Mouse (Mus musculus) liver, embryonic 13.5 days (tissue): ENCODE measurements around the gene Ccsap. TPM values are rescaled to one million over a fixed set of nuclear protein-coding genes. Genes with fewer than 3 reads are reported as not detected.

Experiments used
- ATAC-seq: fragments of 200-750 bp; cut with Nextera tagmentation; 2 replicates; pipeline ENCODE4 v1.8.0; 2017; ENCODE audit warnings: low read depth, mild to moderate bottlenecking, moderate number of reproducible peaks, moderate library complexity
- DNase-seq: peaks from one replicate; pipeline ENCODE4 v3.0.0; 2022
- H3K27ac ChIP-seq: fragments of 300-500 bp; sonication (generic); 2 replicates; pipeline ENCODE4 v1.5.1; 2015; ENCODE audit warnings: moderate library complexity, mild to moderate bottlenecking, inconsistent platforms
- H3K27me3 ChIP-seq: fragments of 300-500 bp; sonication (generic); 2 replicates; pipeline ENCODE4 v1.6.1; 2015; ENCODE audit warnings: mild to moderate bottlenecking, inconsistent platforms
- H3K36me3 ChIP-seq: fragments of 300-500 bp; sonication (generic); 2 replicates; pipeline ENCODE4 v1.6.1; 2015; ENCODE audit warnings: mild to moderate bottlenecking, inconsistent platforms
- H3K4me1 ChIP-seq: fragments of 300-500 bp; sonication (generic); replicated peaks from 2 replicates; pipeline ENCODE4 v1.6.1; 2015; ENCODE audit warnings: inconsistent platforms
- H3K4me2 ChIP-seq: fragments of 300-500 bp; sonication (generic); 2 replicates; pipeline ENCODE4 v1.6.1; 2015; ENCODE audit warnings: inconsistent platforms, mild to moderate bottlenecking, moderate library complexity
- H3K4me3 ChIP-seq: fragments of 300-500 bp; sonication (generic); replicated peaks from 2 replicates; pipeline ENCODE4 v1.5.1; 2015; ENCODE audit warnings: mild to moderate bottlenecking, inconsistent platforms
- H3K9ac ChIP-seq: fragments of 300-500 bp; sonication (generic); 2 replicates; pipeline ENCODE4 v1.6.1; 2015; ENCODE audit warnings: mild to moderate bottlenecking, inconsistent platforms
- H3K9me3 ChIP-seq: fragments of 300-500 bp; sonication (generic); replicated peaks from 2 replicates; pipeline ENCODE4 v1.6.1; 2016; ENCODE audit warnings: inconsistent platforms
- WGBS: fragments of 180-500 bp; shearing (Covaris S2); methylation state at CpG from one replicate; pipeline ENCODE4 v1.1.7; 2015; ENCODE audit not compliant: insufficient replicate concordance; 5-methylcytosine and 5-hydroxymethylcytosine counted together
- polyA plus RNA-seq: library from polyadenylated mRNA; unstranded; fragments of >200 nt; fragmentation: Nextera tagmentation; extraction: Ambion mirVana; gene quantifications from 2 replicates; pipeline ENCODE4 v1.2.1, GENCODE M21; 2015

Gene Ccsap
- polyA plus RNA-seq, 1 experiment from 2014 or later: 2.3 TPM

DNA sequence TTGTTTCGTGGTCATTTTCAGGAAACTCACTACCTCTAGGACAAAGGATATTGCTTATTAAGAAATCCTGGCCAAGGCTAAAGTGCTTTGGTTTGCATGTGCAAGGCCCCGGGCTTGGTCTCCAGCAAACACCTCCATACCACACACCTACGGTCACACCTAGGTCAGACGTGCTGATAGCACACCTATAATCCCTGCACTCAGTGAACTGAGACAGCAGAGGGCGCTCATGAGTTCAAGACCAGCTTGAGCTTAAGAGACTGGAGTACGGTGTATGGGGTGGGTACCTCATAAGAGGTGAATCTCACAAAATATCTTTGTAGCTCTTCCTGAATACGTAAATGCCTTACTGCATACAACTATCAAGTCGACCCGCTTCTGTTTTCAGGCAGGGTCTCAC is 24.6 kb downstream of the Ccsap start:
- DNase-seq (peak; percentile 47), ATAC-seq (peak; percentile 59; the same call in 1 of the 2 replicates)
- Histone ChIP-seq H3K9ac (no peak overlapping the region), H3K27ac (no peak overlapping the region), H3K4me1 (no peaks in the 10 kb centered on the region), H3K27me3 (no peaks in the 10 kb centered on the region), H3K36me3 (peaks cover 66% of the 10 kb centered on the region), H3K4me2 (no peak overlapping the region), H3K4me3 (no peak overlapping the region), H3K9me3 (no peaks in the 10 kb centered on the region)
- 57% methylated on average over 9 of the region's 9 CpGs for WGBS

DNA sequence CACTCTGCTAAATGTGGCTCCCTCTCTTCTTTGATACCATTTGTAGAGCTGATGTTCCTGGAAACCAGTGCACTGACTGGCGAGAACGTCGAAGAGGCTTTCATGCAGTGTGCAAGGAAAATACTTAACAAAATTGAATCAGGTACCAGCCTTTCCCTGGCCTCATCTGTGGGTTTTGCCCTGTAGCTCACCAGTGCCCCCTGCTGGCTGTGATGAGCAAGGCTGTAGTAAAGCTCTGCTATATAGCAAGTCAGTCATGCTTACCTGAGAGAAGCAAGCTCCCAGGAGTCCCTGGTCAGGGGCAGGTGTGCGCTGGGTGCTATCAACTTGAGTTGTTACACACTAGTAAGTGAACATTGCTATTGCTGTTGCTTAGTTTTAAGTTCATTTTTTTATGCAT is 27.3 kb downstream of the Ccsap start:
- peak; percentile 51 for DNase-seq
- H3K4me3 ChIP-seq: no peak overlapping the region
- no peak overlapping the region for H3K9ac ChIP-seq
- H3K4me2 ChIP-seq: no peak overlapping the region
- no peaks in the 10 kb centered on the region for H3K27me3 ChIP-seq
- H3K27ac ChIP-seq: no peak overlapping the region
- no peak for ATAC-seq
- H3K4me1 ChIP-seq: no peaks in the 10 kb centered on the region
- no peaks in the 10 kb centered on the region for H3K9me3 ChIP-seq
- H3K36me3 ChIP-seq: peaks cover 84% of the 10 kb centered on the region
- 89% methylated on average over 4 of the region's 4 CpGs for WGBS

DNA sequence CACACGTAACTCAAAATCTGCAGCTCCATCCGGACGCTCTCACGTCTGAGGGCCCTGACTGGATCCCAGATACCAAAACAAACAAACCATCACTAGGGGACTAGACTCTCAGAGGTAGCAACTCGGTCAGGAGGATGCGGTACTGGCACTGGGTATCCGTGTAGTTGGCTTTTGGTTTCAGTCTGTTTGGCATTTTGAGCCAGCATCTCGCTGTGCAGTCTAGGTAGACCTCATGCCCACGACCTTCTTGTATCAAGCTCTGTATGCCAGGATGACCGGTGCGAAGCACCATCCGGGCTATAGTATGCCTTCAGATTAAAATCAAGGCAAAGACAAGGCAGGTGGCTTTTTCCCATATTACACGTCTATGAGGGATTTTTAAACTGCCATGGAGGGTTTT is 32.5 kb downstream of the Ccsap start:
- DNase-seq (no peak), ATAC-seq (no peak)
- Histone ChIP-seq H3K4me2 (no peak overlapping the region), H3K27ac (no peak overlapping the region), H3K4me1 (peaks cover 29% of the 10 kb centered on the region), H3K9ac (no peak overlapping the region), H3K36me3 (peaks cover 88% of the 10 kb centered on the region), H3K9me3 (0 out of 2 replicates have a peak, but pooled peaks cover 3% of the 10 kb centered on the region), H3K4me3 (no peak overlapping the region), H3K27me3 (no peaks in the 10 kb centered on the region)
- WGBS: 88% methylated on average over 13 of the region's 13 CpGs

DNA sequence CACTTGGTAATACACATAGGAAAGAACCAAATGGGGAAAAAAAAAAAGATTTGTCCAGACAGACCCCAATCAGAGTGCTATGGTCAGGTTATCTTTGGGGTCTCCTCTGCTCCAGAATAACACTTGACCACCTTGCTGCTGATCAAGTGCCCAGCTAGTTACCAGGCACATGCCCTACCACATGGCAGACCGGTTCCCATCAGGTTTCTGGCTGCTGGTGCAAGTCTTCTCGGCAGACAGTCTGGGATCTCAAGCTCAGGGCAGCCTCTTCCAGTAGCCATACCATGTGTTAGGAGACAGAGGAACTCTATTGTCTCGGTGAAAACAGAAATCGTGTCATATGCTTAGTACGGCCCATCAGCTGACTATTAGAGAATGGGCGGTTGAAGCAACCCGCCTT is 33.3 kb downstream of the Ccsap start:
- Histone ChIP-seq H3K9ac (no peak overlapping the region), H3K9me3 (0 out of 2 replicates have a peak, but pooled peaks cover 3% of the 10 kb centered on the region), H3K4me3 (no peak overlapping the region), H3K27me3 (no peaks in the 10 kb centered on the region), H3K4me2 (no peak overlapping the region), H3K27ac (no peak overlapping the region), H3K36me3 (peaks cover 82% of the 10 kb centered on the region), H3K4me1 (peaks cover 37% of the 10 kb centered on the region)
- DNase-seq (no peak), ATAC-seq (no peak)
- WGBS: 79% methylated on average over 7 of the region's 7 CpGs

DNA sequence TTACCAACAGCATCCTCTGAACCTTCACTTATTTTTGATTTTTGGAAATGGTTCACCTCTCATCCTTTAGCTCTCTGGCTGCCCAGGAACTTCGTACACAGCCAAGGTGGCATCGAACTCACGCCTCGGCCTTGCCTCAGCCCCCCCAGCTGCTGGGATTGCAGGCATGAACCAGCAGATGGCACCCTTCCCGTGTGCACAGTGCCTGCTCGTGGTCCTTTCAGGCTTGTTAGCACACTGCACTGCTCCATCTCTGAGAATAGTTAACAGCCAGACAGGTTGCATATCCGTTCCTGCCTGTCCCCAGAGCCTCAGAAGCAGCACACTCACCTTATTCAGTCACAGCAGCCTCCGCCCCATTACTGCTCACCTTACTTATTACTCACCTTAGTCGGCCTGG is 34.0 kb downstream of the Ccsap start:
- H3K4me1 ChIP-seq: peaks cover 44% of the 10 kb centered on the region
- no peak overlapping the region for H3K27ac ChIP-seq
- ATAC-seq: no peak
- no peaks in the 10 kb centered on the region for H3K27me3 ChIP-seq
- H3K9me3 ChIP-seq: 0 out of 2 replicates have a peak, but pooled peaks cover 3% of the 10 kb centered on the region
- H3K36me3 ChIP-seq: peaks cover 77% of the 10 kb centered on the region
- H3K4me2 ChIP-seq: no peak overlapping the region
- DNase-seq: no peak
- no peak overlapping the region for H3K4me3 ChIP-seq
- no peak overlapping the region for H3K9ac ChIP-seq
- WGBS: 71% methylated on average over 9 of the region's 9 CpGs

DNA sequence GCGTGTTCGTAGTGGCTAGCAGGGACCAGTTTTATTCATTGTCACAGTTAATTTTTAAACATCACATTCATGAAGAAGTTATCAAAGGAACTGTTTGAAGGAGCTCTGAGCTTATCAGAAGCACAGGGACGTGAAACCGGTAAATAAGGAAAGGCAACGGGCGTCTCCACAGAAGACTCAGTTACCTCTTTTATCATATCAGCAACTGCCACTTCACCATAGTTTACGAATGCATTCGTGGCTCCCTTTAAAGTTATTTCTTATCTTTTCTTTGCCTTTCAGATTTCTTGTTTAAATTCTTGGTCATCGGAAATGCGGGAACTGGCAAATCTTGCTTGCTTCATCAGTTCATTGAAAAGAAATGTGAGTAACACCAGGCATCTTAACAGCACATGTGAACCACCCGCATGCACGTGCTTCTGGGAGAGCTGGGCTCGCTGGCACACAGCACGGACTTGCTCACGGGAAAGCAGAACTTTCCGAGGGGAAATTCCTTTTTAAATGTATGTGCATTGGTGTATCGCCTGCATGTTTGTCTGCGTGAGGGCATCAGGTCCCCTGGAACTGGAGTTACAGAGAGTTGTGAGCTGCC is 36.4 kb downstream of the Ccsap start:
- Histone ChIP-seq H3K9ac (no peak overlapping the region), H3K4me3 (no peak overlapping the region), H3K36me3 (peaks cover 55% of the 10 kb centered on the region), H3K27ac (peak overlapping the region; percentile 82), H3K4me2 (peak overlapping the region; percentile 33), H3K27me3 (no peaks in the 10 kb centered on the region), H3K4me1 (peaks cover 68% of the 10 kb centered on the region), H3K9me3 (0 out of 2 replicates have a peak, but pooled peaks cover 3% of the 10 kb centered on the region)
- peak; percentile 60 for ATAC-seq
- 30% methylated on average over 18 of the region's 18 CpGs for WGBS
- DNase-seq: no peak

DNA sequence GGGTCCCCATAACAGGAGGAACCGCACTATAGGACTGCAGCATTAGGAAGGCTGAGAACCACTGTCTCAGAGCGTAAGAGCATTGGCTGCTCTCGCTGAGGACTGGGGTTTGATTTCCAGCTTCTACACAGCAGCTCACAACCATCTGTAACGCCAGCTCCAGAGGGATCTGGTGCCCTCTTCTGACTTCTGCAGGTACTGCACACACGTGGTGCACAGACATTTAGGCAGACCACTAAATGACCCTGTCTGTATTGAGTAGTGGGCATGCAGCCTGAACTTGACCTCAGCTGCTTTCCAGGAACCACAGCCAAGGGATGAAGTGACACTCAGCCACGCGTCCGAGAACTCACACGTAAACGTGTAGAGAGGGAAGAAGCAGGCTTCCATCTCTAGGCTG is 36.9 kb downstream of the Ccsap start:
- ATAC-seq (no peak), DNase-seq (no peak)
- WGBS: 56% methylated on average over 10 of the region's 10 CpGs
- peaks cover 49% of the 10 kb centered on the region for H3K36me3 ChIP-seq
- H3K27ac ChIP-seq: peak overlapping the region; percentile 82
- 0 out of 2 replicates have a peak, but pooled peaks cover 3% of the 10 kb centered on the region for H3K9me3 ChIP-seq
- H3K4me1 ChIP-seq: peaks cover 72% of the 10 kb centered on the region
- H3K4me2 ChIP-seq: peak overlapping the region; percentile 33
- H3K4me3 ChIP-seq: no peak overlapping the region
- no peak overlapping the region for H3K9ac ChIP-seq
- H3K27me3 ChIP-seq: no peaks in the 10 kb centered on the region

DNA sequence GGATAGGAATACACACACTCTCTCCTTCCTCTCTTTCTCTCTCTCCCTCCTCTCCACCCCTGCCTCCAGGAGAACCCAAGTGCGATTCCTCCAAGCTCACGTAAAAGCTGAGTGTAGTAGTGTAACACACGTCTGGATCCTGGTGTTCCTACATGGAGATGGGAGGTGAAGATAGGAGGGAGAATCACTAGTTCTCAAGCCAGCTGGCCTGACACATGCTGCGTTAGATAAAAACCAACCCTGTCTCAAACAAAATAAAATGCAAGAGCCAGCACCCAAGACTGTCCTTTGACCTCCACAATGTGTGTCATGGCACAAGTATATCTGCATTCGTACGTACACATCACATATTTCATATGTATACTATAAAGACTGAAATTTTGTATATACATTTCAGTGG is 39.2 kb downstream of the Ccsap start:
- Histone ChIP-seq H3K36me3 (peaks cover 43% of the 10 kb centered on the region), H3K4me3 (no peak overlapping the region), H3K27me3 (no peaks in the 10 kb centered on the region), H3K9ac (no peak overlapping the region), H3K9me3 (peaks cover 3% of the 10 kb centered on the region; the same call in 1 of the 2 replicates), H3K4me2 (peak overlapping the region; percentile 58), H3K27ac (peak overlapping the region; percentile 81), H3K4me1 (peaks cover 77% of the 10 kb centered on the region)
- WGBS: 55% methylated on average over 6 of the region's 6 CpGs
- ATAC-seq (0 out of 2 replicates have a peak, but pooled peaks have one; percentile 21), DNase-seq (no peak)

DNA sequence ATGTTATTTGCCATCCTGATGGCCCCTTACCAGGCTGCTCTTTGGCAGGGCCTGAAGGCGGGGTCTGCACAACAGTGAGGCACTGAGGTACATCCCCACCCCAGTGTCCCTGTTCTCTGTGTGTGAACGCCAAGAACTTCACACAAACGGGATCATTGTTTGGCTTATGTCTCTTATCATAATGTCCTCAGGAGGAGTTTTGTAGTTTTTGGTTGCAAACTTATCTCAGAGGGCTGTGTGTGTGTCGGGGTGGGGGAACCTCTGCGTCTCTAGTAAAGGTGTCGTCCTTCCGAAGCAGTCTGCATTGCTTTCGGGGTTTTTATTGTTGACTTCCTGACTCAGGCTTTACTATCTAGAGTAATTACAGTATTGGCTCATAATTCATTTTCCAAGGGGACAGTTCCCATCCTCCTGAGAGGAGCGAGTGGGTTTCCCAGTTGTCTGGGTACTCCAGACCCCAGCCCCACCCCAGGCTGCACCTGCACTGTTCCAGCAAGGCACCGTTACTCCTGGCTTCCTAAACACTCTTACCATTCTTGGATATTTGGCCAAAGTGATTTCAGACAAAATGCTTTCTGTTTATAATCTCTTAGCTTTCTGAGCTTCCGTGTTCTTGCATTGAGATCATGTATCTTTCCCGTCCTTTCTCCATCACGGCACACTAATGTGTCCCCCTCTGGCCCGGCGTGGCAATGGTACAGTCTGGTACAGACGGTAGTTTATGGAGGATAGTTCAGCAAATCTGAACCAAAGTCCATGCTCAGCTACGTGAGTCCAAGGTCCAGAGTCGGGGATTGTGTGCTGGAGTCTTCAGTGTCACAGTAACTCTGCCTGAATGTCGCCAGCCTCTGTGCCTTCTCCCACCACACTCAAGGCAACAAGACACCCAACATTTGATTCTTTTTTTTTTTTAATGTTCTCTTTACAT is 40.1 kb downstream of the Ccsap start:
- 44% methylated on average over 19 of the region's 19 CpGs for WGBS
- H3K4me3 ChIP-seq: peak overlapping the region; percentile 27
- H3K9ac ChIP-seq: peak overlapping the region; percentile 42; the same call in 1 of the 2 replicates
- ATAC-seq (peak; percentile 73), DNase-seq (no peak)
- peak overlapping the region; percentile 58 for H3K4me2 ChIP-seq
- peaks cover 75% of the 10 kb centered on the region for H3K4me1 ChIP-seq
- peaks cover 3% of the 10 kb centered on the region; the same call in 1 of the 2 replicates for H3K9me3 ChIP-seq
- H3K27me3 ChIP-seq: no peaks in the 10 kb centered on the region
- H3K27ac ChIP-seq: peak overlapping the region; percentile 81
- peaks cover 41% of the 10 kb centered on the region for H3K36me3 ChIP-seq

DNA sequence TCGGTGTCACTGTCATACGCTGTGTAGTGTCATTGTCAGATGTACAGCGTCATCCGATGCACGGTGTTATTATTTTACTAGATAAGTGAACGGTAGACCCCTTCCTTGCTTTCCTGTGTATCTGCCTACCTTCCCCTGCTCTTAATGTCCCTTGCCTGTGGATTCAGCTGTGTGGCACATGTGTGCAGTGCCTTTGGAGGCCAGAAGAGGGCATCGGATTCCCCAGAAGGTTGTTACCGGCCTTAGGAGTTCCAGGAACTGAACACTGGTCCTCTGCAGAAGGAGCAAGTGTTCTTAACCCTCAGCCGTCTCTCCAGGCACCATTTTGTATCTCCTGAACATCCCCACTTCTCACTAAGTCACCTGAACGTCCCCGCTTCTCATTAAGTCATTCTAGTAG is 42.3 kb downstream of the Ccsap start:
- no peaks in the 10 kb centered on the region for H3K27me3 ChIP-seq
- no peak overlapping the region for H3K9ac ChIP-seq
- ATAC-seq (no peak), DNase-seq (no peak)
- 83% methylated on average over 11 of the region's 11 CpGs for WGBS
- H3K4me3 ChIP-seq: no peak overlapping the region
- H3K4me2 ChIP-seq: no peak overlapping the region
- H3K27ac ChIP-seq: no peak overlapping the region
- peaks cover 73% of the 10 kb centered on the region for H3K4me1 ChIP-seq
- H3K36me3 ChIP-seq: peaks cover 31% of the 10 kb centered on the region
- no peaks in the 10 kb centered on the region; the same call in 1 of the 2 replicates for H3K9me3 ChIP-seq

DNA sequence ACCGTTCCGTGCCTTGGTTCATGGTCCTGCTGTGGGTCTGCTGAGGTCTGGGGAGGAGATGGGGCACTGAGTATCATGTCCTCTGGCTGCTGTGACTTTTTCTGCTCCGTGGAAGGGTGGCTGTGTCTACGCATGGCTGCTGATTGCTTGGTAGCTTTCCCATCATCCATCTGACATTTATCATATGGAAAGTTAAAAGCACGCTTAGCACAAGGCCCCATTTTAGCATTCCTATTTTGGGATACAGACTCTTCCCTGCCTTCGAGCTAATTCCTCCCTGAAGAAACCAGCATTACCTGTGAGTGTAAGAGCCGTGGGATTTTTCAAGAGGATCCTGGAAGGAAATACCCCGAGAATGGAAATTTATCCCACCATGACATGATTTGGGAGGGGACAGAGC is 43.1 kb downstream of the Ccsap start:
- Histone ChIP-seq H3K36me3 (peaks cover 28% of the 10 kb centered on the region), H3K9ac (no peak overlapping the region), H3K4me1 (peaks cover 76% of the 10 kb centered on the region), H3K4me3 (no peak overlapping the region), H3K9me3 (no peaks in the 10 kb centered on the region; the same call in 1 of the 2 replicates), H3K4me2 (no peak overlapping the region), H3K27ac (no peak overlapping the region), H3K27me3 (no peaks in the 10 kb centered on the region)
- 89% methylated on average over 8 of the region's 8 CpGs for WGBS
- DNase-seq (no peak), ATAC-seq (no peak)
